Mouse (Mus musculus): ENCODE data around the gene Cpa4.

DNA sequence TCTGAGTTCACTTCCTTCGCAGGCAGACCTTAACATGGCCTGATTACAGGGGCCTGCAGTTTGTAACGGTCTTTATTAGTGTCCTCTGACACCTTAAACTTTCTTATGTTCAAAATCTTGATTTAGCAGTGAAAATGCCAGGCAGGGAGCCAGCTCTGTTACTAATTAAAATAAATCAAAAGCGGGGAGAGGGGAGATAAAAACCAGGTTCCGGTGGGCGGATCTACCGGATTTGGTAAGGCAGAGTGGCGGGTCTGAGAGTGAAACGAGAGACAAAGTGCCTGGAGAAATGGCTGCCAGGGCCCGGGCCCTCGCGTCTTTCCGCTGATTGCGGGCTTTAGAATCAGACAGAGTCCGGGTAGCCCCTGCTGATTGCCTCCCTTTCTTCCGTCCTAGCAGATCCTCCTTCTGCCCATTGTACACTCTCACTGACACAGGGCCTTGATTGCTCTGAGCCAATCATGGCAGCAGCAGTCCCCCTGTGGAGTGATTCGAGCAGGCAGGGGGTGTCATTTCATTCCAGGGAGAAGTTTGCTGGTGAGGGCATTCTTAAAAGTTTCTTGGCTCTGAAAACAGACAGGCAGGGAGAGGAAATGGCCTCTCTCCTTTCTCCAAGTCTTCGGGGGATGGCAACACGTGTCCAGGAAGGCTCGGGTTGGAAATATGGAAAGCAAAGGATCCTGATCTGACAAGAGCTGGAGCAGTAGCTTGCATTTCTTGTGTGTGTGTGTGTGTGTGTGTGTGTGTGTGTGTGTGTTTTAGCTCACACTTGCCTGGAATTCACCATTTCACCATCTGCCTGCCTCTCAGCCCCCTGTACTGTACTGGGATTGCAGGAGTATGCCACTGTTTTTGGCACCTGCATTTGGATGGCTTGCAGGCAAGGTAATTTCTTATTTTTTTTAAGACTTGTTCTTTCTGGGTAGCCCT, 41.3 kb upstream of the Cpa4 start:
- TF ChIP-seq CTCF (IDR thresholded peaks at IDR 0.05; ENCODE audit: borderline replicate concordance, insufficient read depth, low read depth, low read length) (no peak), POLR2A (IDR thresholded peaks at IDR 0.05; ENCODE audit: borderline replicate concordance, insufficient read depth, low read length) (no peak)
